Mouse (Mus musculus): ENCODE data around the gene Tet3. TPM values are rescaled to one million over a fixed set of nuclear protein-coding genes. Genes with fewer than 3 reads are reported as not detected.
A peak's percentile ranks its signal among the peaks of the same experiment; 100 is the strongest.
"Not testable (repeated sequence)": the region's sequence is repeated elsewhere in the genome, so short reads cannot be mapped to it uniquely, and the experiment has no call there.

The Tet3 gene
- polyA plus RNA-seq, 1 experiment = 9.3 TPM

DNA sequence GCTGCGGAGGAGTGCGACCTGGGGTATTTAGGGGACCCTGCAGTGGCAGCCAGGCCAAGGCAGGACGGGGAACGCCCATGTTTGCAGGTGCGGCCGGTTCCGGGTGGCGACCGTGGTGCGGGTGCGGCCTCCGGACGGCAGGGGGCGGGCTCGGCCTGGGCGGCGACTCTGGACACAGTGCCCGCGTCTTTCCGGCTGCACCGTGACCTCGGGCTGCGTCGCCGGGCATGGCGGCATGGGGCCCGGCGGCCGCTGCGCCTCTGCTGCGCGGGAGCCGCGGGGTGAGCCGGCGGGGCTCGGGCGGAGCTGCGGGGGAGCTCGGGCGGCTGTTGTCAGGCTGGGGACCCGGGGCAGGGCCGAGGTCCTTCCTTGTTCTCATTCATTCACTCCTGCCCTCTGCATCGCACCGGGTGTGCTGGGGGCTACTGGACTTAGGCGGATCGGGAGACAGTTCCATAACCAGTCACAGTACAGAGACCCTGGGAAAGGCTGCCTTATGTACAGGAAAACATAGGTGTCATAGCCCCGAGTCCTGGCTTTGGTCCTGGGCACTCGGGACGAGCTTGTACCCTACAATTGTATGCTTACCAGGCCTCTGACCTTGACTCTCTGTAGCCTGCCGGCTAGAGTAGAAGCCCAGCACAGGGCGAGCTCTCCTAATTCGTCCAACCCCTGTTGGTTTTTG lies 109.5 kb downstream of the Tet3 start:
- peak; percentile 47 for DNase-seq (ENCODE audit: low read depth, low spot score)
- under 1% methylated on average over 53 of the region's 53 CpGs for WGBS

- no peak for DNase-seq (ENCODE audit: low read depth, low spot score)
Observed at GRCm38 (mm10) chr6:83348873-83349272, 110.0 kb downstream of the Tet3 start, which contains the start of gene Bola3. Bola3 (plus strand) TSS chr6:83349147.

GRCm38 (mm10) chr6:83347916-83348315 lies 111.0 kb downstream of the Tet3 start:
- DNase-seq (ENCODE audit: low read depth, low spot score) = no peak

More at GRCm38 (mm10) chr6:83348873-83349272, 110.0 kb downstream of the Tet3 start, which contains the start of gene Bola3:
- 35% methylated on average over 6 of the region's 6 CpGs for WGBS

GRCm38 (mm10) chr6:83345285-83345684 lies 113.6 kb downstream of the Tet3 start:
- DNase-seq (ENCODE audit: low read depth, low spot score) = not testable (repeated sequence)
- WGBS = 83% methylated on average over 8 of the region's 8 CpGs

More at GRCm38 (mm10) chr6:83347916-83348315, 111.0 kb downstream of the Tet3 start:
- WGBS = 65% methylated on average over 3 of the region's 3 CpGs

DNA sequence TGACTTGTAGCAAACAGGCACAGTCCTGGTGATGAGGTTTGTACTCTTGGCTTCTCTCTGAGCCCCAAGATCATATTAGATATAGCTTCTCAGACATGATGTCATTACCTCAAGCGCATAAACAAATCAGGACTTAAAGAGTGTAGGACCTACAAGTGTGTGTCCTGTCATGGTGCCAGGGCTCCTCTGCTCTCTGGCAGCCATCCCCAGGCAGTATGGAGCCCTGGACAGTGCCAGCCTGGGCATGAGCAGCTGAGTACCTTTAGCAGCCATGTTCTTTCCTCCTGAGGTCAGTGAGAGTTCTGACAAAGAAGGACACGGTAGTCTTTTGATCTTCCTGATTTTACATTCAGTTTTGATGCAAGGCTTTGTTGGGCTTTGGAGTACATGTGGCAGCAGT lies 115.9 kb downstream of the Tet3 start:
- no peak for DNase-seq (ENCODE audit: low read depth, low spot score)
- 94% methylated on average over 2 of the region's 2 CpGs for WGBS

DNA sequence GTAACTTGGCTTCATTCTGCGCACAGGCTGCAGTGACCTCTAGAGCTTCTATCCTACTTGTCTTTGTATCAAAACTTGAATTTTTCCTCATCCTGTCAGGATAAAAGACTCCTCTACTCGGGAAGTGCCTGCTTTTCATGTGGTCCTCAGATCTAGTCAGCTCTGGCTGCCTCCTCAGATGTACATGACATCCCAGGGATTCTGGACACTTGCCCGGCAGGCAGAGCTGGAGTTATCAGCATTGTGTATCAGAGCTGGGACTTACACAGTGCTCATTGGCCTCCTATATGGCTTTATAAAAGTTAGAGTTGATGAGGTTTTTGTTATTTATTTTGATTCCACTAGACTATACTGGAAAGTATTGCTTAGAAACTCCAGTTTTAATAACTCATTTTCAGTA lies 117.5 kb downstream of the Tet3 start:
- DNase-seq (ENCODE audit: low read depth, low spot score) = no peak
- 71% methylated on average over 3 of the region's 3 CpGs for WGBS

DNA sequence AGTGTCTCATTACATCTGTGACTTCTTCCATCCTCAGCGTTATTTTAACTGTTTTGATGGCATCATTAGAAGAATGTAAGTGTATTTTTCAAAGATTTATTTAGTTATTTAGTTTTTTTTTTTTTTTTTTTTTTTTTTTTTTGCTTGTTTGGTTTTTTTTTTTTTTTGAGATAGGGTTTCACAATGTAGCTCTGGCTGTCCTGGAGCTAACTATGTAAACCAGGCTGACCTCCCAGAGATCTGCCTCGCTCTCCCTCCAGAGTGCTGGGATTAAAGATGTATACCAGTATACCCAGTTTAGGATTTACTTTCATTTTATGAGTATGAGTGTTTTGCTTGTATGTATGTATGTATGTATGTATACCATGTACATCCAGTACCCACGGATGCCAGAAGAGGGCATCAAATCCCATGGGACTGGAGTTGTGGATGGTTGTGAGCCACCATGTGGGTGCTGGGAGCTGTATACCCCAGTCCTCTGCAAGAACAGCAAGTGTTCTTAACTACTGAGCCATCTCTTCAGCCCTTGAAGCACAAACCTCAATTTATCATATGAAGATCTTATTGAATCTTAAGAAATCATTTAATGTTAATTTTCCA lies 131.2 kb downstream of the Tet3 start:
- DNase-seq (ENCODE audit: low read depth, low spot score) = no peak
- WGBS = 88% methylated on average over 3 of the region's 3 CpGs

- DNase-seq (ENCODE audit: low read depth, low spot score) = no peak
- WGBS = 31% methylated on average over 6 of the region's 6 CpGs
Observed at GRCm38 (mm10) chr6:83326761-83327160, 132.1 kb downstream of the Tet3 start.

- 0% methylated on average over 6 of the region's 6 CpGs for WGBS
Observed at GRCm38 (mm10) chr6:83326394-83326736, 132.5 kb downstream of the Tet3 start.

DNA sequence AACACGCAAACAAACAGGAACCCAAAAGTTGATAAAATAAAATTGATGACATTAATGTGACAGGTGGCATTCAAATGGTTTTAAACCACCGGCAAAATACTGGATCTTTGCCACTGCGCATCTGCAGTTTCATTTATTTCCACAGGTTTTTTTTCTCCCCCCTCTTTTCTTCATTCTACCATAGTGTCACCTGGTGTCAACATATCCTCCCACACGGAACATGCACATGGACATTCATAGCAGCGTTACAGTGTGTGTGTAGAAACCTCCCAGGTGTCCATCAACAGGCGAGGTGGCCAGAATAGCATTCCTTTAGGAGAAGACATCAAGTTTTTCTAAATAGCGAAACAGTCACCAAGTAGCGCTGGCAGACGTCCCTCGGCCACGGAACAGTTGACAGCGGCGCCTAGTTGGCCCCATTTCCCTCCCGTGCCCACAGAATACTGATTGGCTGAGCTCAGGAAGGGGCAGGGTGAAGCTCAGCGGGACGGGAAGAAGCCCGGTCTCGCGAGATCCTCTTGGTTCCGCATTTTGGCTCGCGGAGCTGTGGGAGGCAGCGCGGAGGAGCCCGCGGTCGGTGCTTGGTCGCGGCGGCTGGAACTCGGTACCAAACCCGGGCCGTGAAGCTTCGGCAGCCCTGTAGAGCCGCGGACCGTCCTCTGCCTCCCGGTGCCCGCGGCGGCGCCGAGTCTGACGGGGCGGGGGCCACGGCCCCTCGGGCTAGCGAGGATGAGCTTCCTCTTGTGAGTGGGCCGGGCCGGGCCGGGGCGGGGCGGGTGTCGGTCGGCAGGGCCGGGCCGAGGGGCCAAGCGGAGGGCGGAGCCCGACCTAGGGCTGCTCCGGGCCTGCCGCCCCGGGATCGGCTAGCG lies 133.1 kb downstream of the Tet3 start, which contains the start of the genes Mthfd2 and Mob1a:
Mthfd2 (minus strand) TSS at position 384 of the 869 bp plus-strand sequence.
Mob1a (plus strand) TSS at position 492 of the 869 bp plus-strand sequence.
- 1% methylated on average over 65 of the region's 65 CpGs for WGBS
- DNase-seq (ENCODE audit: low read depth, low spot score) = peak; percentile 95

More at GRCm38 (mm10) chr6:83326394-83326736, 132.5 kb downstream of the Tet3 start:
- no peak for DNase-seq (ENCODE audit: low read depth, low spot score)

GRCm38 (mm10) chr6:83323652-83324419 lies 135.0 kb downstream of the Tet3 start:
- 86% methylated on average over 8 of the region's 8 CpGs for WGBS
- DNase-seq (ENCODE audit: low read depth, low spot score) = no peak

GRCm38 (mm10) chr6:83322794-83323193 lies 136.1 kb downstream of the Tet3 start:
- DNase-seq (ENCODE audit: low read depth, low spot score) = no peak
- WGBS = 65% methylated on average over 2 of the region's 2 CpGs

- WGBS = 60% methylated on average over 1 of the region's 1 CpGs
- DNase-seq (ENCODE audit: low read depth, low spot score) = no peak
Observed at GRCm38 (mm10) chr6:83321927-83322326, 137.0 kb downstream of the Tet3 start.

GRCm38 (mm10) chr6:83317108-83317741 lies 141.7 kb downstream of the Tet3 start:
- DNase-seq (ENCODE audit: low read depth, low spot score) = peak; percentile 61
- under 1% methylated on average over 52 of the region's 52 CpGs for WGBS

DNA sequence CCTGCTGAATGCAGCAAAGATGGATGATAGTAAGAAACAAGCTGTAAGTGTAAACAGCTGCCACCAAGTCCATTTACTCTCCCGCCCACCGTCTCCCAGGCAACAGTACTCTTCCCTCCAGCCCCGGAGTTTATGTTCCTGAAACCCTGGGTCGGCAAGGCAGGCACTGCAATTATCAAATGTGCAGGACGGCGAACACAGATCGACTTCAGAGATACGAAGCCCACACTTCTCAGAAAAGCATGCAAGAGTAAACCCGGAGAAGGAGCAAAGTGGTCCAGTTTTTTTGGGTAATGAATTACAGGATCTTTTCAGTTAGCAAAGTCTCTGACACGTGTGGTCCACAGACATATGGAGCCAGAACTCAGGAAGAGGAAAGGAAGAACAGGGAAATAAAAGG lies 142.9 kb downstream of the Tet3 start:
- 5% methylated on average over 10 of the region's 10 CpGs for WGBS
- no peak for DNase-seq (ENCODE audit: low read depth, low spot score)

- DNase-seq (ENCODE audit: low read depth, low spot score) = no peak
Observed at GRCm38 (mm10) chr6:83315293-83315692, 143.6 kb downstream of the Tet3 start.

- WGBS = 88% methylated on average over 8 of the region's 8 CpGs
- DNase-seq (ENCODE audit: low read depth, low spot score) = no peak
Observed at GRCm38 (mm10) chr6:83312514-83312913, 146.4 kb downstream of the Tet3 start.
